Mouse (Mus musculus) cerebellum, adult 2 months (tissue): ENCODE measurements around the gene Lce1m.

Experiments
- CTCF ChIP-seq: fragments of 200-500 bp; IDR thresholded peaks from 2 replicates; pipeline ENCODE4 v1.5.1; 2011; ENCODE audit warnings: low read depth, mild to moderate bottlenecking, control low read depth, low read length, moderate library complexity, borderline replicate concordance; ENCODE audit not compliant: insufficient read depth
- POLR2A ChIP-seq: fragments of 200-500 bp; IDR thresholded peaks from 2 replicates; pipeline ENCODE4 v1.6.1; 2011; ENCODE audit warnings: low read length, control low read depth, borderline replicate concordance; ENCODE audit not compliant: insufficient read depth

GRCm38 (mm10) chr3:93015460-93016104, 3.3 kb downstream of the Lce1m start, which contains the start of gene Crct1:
- no peak for TF ChIP-seq POLR2A
- no peak for TF ChIP-seq CTCF
